Comparison of ENCODE assay signal across 8 mouse cellular contexts in genomic region chr16:17124871-17125520, GRCm38 (mm10). TPM values are rescaled to one million over a fixed set of nuclear protein-coding genes. Genes with fewer than 3 reads are reported as not detected.
DNase-seq lines count a peak whose midpoint lies in the region; ATAC-seq and TF ChIP-seq lines count a peak whose summit lies in the region.

2610318N02Rik (minus strand) TSS chr16:17125167.

- ATAC-seq in CD4-positive, CD25-positive, alpha-beta regulatory T cell, adult 4 months: peak; percentile 89
- peak; percentile 79 for ATAC-seq in heart, embryonic 15.5 days (replicated peaks; ENCODE audit: insufficient number of reproducible peaks, insufficient read depth, low FRiP score, low read depth)
- ATAC-seq in liver, embryonic 15.5 days (ENCODE audit: insufficient read depth): peak; percentile 97
- peak; percentile 94 for ATAC-seq in stomach, embryonic 16.5 days (ENCODE audit: insufficient read depth, low FRiP score)

- under 1% methylated on average over 25 of the region's 25 CpGs for WGBS in heart, embryonic 15.5 days
- WGBS in liver, embryonic 15.5 days (ENCODE audit: insufficient replicate concordance): under 1% methylated on average over 25 of the region's 25 CpGs
- WGBS in stomach, embryonic 16.5 days: under 1% methylated on average over 25 of the region's 25 CpGs

- H3K27me3 ChIP-seq in heart, embryonic 15.5 days: no peaks in the 10 kb centered on the region
- H3K27me3 ChIP-seq in liver, embryonic 15.5 days: no peaks in the 10 kb centered on the region
- H3K27me3 ChIP-seq in stomach, embryonic 16.5 days (ENCODE audit: control insufficient read depth, insufficient read depth, low read length): no peaks in the 10 kb centered on the region

- 0 out of 2 replicates have a peak, but pooled peaks cover 3% of the 10 kb centered on the region for H3K36me3 ChIP-seq in heart, embryonic 15.5 days
- H3K36me3 ChIP-seq in liver, embryonic 15.5 days (replicated peaks): peaks cover 12% of the 10 kb centered on the region; the same call in 1 of the 2 replicates
- H3K36me3 ChIP-seq in stomach, embryonic 16.5 days (ENCODE audit: control insufficient read depth, insufficient read depth, low read length): no peaks in the 10 kb centered on the region

- peak within 1 kb of the TSS; percentile 92 for H3K4me2 ChIP-seq in heart, embryonic 15.5 days
- H3K4me2 ChIP-seq in liver, embryonic 15.5 days: peak within 1 kb of the TSS; percentile 85
- H3K4me2 ChIP-seq in stomach, embryonic 16.5 days (ENCODE audit: low read depth, low read length): peak within 1 kb of the TSS; percentile 68

- peak within 1 kb of the TSS; percentile 68 for H3K4me3 ChIP-seq in bone marrow macrophage, adult 2 months (ENCODE audit: insufficient read depth, low read length)
- peak within 1 kb of the TSS; percentile 50 for H3K4me3 ChIP-seq in embryonic fibroblast, embryonic 13.5 days (ENCODE audit: insufficient read depth, low read length)
- H3K4me3 ChIP-seq in heart, embryonic 15.5 days: peak within 1 kb of the TSS; percentile 61
- peak within 1 kb of the TSS; percentile 63 for H3K4me3 ChIP-seq in liver, embryonic 15.5 days (replicated peaks)
- peak within 1 kb of the TSS; percentile 51 for H3K4me3 ChIP-seq in stomach, embryonic 16.5 days (replicated peaks; ENCODE audit: low read length)

- H3K9me3 ChIP-seq in heart, embryonic 15.5 days (replicated peaks): no peaks in the 10 kb centered on the region
- no peaks in the 10 kb centered on the region for H3K9me3 ChIP-seq in liver, embryonic 15.5 days (replicated peaks)
- H3K9me3 ChIP-seq in stomach, embryonic 16.5 days (replicated peaks; ENCODE audit: control insufficient read depth, low read length): no peaks in the 10 kb centered on the region

- H3K9ac ChIP-seq in heart, embryonic 15.5 days: peak within 1 kb of the TSS; percentile 65
- H3K9ac ChIP-seq in liver, embryonic 15.5 days: peak within 1 kb of the TSS; percentile 65
- H3K9ac ChIP-seq in stomach, embryonic 16.5 days (ENCODE audit: low read length): peak within 1 kb of the TSS; percentile 69

- TF ChIP-seq CTCF in bone marrow macrophage, adult 2 months (IDR thresholded peaks at IDR 0.05; ENCODE audit: low read depth, low read length): no peak
- no peak for TF ChIP-seq CTCF in embryonic fibroblast, embryonic 13.5 days (IDR thresholded peaks at IDR 0.05; ENCODE audit: borderline replicate concordance, insufficient read depth, low read length)

- H3K27ac ChIP-seq in bone marrow macrophage, adult 2 months (ENCODE audit: insufficient read depth, low read depth, low read length): peak within 1 kb of the TSS; percentile 7; the same call in 1 of the 2 replicates
- no peak within 1 kb of the TSS for H3K27ac ChIP-seq in embryonic fibroblast, embryonic 13.5 days (ENCODE audit: insufficient read depth, low read length)
- H3K27ac ChIP-seq in heart, embryonic 15.5 days: peak within 1 kb of the TSS; percentile 53; the same call in 1 of the 2 replicates
- peak within 1 kb of the TSS; percentile 64 for H3K27ac ChIP-seq in liver, embryonic 15.5 days (replicated peaks)
- H3K27ac ChIP-seq in stomach, embryonic 16.5 days (ENCODE audit: low read length): peak within 1 kb of the TSS; percentile 33; the same call in 1 of the 2 replicates

- TF ChIP-seq POLR2A in bone marrow macrophage, adult 2 months (IDR thresholded peaks at IDR 0.05; ENCODE audit: borderline replicate concordance, low read depth, low read length): no peak
- TF ChIP-seq POLR2A in embryonic fibroblast, embryonic 13.5 days (IDR thresholded peaks at IDR 0.05; ENCODE audit: low read depth, low read length): peak; percentile 63

- peaks cover 8% of the 10 kb centered on the region; the same call in 1 of the 2 replicates for H3K4me1 ChIP-seq in bone marrow macrophage, adult 2 months (ENCODE audit: control insufficient read depth, insufficient read depth, low read length)
- H3K4me1 ChIP-seq in embryonic fibroblast, embryonic 13.5 days (ENCODE audit: control insufficient read depth, insufficient read depth, low read length): no peaks in the 10 kb centered on the region
- peaks cover 21% of the 10 kb centered on the region for H3K4me1 ChIP-seq in heart, embryonic 15.5 days (replicated peaks)
- peaks cover 26% of the 10 kb centered on the region for H3K4me1 ChIP-seq in liver, embryonic 15.5 days (replicated peaks)
- H3K4me1 ChIP-seq in stomach, embryonic 16.5 days (ENCODE audit: control insufficient read depth, insufficient read depth, low read length): peaks cover 16% of the 10 kb centered on the region

- DNase-seq in kidney, postnatal 10 days: peak; percentile 82
- DNase-seq in neural tube, embryonic 10.5 days (ENCODE audit: extremely low spot score, low spot score): peak; percentile 84

RNA-seq across cellular contexts. Expression of gene 2610318N02Rik, which starts in this region (rescaled TPM):
- 1 to 10 TPM; 3.7 to 5.4 TPM for polyA plus RNA-seq in CD4-positive, CD25-positive, alpha-beta regulatory T cell, adult 4 months (2017; shearing (Covaris generic))
- 3.7 and 4.4 TPM in 2 replicates for polyA plus RNA-seq in bone marrow macrophage, adult 2 months (2012; ENCODE audit: insufficient read depth, insufficient read length, missing spikeins)
- 5.4 and 6.3 TPM in 2 replicates for polyA plus RNA-seq in embryonic fibroblast, embryonic 13.5 days (2011; ENCODE audit: insufficient read length, low read depth, missing spikeins)
- polyA plus RNA-seq in heart, embryonic 15.5 days (2015; fragmentation: Nextera tagmentation; extraction: Ambion mirVana): 13.2 and 18.4 TPM in 2 replicates
- 16.2 and 17.5 TPM in 2 replicates for polyA plus RNA-seq in liver, embryonic 15.5 days (2015; fragmentation: Nextera tagmentation; extraction: Ambion mirVana)
- 19.1 and 21.3 TPM in 2 replicates for polyA plus RNA-seq in stomach, embryonic 16.5 days (2015; fragmentation: Nextera tagmentation; extraction: Ambion mirVana)
